Mouse (Mus musculus): ENCODE measurements at regions not wholly inside any gene's neighbourhood (a gene's known extent, or its start where the extent isn't known, plus 50 kb on each side); places are given as distances from the start of the nearest gene placed in this dataset.

- TF ChIP-seq CTCF (IDR thresholded peaks at IDR 0.05; ENCODE audit: extremely low read depth, insufficient read depth, low read length) (no peak), POLR2A (IDR thresholded peaks at IDR 0.05; ENCODE audit: extremely low read depth, insufficient read depth, low read length) (no peak)
Measured at GRCm38 (mm10) chr1:79925776-79926175, 64.8 kb upstream of the Serpine2 start.

All from cortical plate, adult 2 months (tissue).